Mouse (Mus musculus) liver, embryonic 11.5 days (tissue): ENCODE measurements at regions not wholly inside any gene's neighbourhood (a gene's known extent, or its start where the extent isn't known, plus 50 kb on each side); places are given as distances from the start of the nearest gene placed in this dataset.

Source experiments
- ATAC-seq: fragments of 200-750 bp; cut with Nextera tagmentation; replicated peaks from 2 replicates; pipeline ENCODE4 v1.8.0; 2017; ENCODE audit warnings: moderate number of reproducible peaks, mild to moderate bottlenecking, moderate TSS enrichment, moderate library complexity; ENCODE audit not compliant: low FRiP score
- DNase-seq: peaks from one replicate; pipeline ENCODE4 v3.0.0-alpha.2; 2017; ENCODE audit warnings: low spot score
- H3K27ac ChIP-seq: fragments of 300-500 bp; sonication (generic); 2 replicates; pipeline ENCODE4 v1.5.1; 2014; ENCODE audit warnings: mild to moderate bottlenecking, low read depth, low read length, control low read depth
- H3K27me3 ChIP-seq: fragments of 300-500 bp; sonication (generic); replicated peaks from 2 replicates; pipeline ENCODE4 v1.6.1; 2014; ENCODE audit warnings: low read length, mixed read lengths; ENCODE audit not compliant: control insufficient read depth, insufficient read depth
- H3K36me3 ChIP-seq: fragments of 300-500 bp; sonication (generic); 2 replicates; pipeline ENCODE4 v1.6.1; 2014; ENCODE audit warnings: mild to moderate bottlenecking, low read length, moderate library complexity, mixed read lengths; ENCODE audit not compliant: control insufficient read depth, insufficient read depth
- H3K4me1 ChIP-seq: fragments of 300-500 bp; sonication (generic); replicated peaks from 2 replicates; pipeline ENCODE4 v1.6.1; 2014; ENCODE audit warnings: low read length, mixed read lengths; ENCODE audit not compliant: control insufficient read depth, insufficient read depth
- H3K4me2 ChIP-seq: fragments of 300-500 bp; sonication (generic); 2 replicates; pipeline ENCODE4 v1.6.1; 2014; ENCODE audit warnings: mild to moderate bottlenecking, control low read depth, moderate library complexity
- H3K4me3 ChIP-seq: fragments of 300-500 bp; sonication (generic); 2 replicates; pipeline ENCODE4 v1.5.1; 2014; ENCODE audit warnings: low read depth, low read length, control low read depth
- H3K9ac ChIP-seq: fragments of 300-500 bp; sonication (generic); 2 replicates; pipeline ENCODE4 v1.6.1; 2014; ENCODE audit warnings: low read depth, low read length, control low read depth
- H3K9me3 ChIP-seq: fragments of 300-500 bp; sonication (generic); 2 replicates; pipeline ENCODE4 v1.6.1; 2016; ENCODE audit warnings: low read length, inconsistent platforms, mixed read lengths; ENCODE audit not compliant: control insufficient read depth
- WGBS: fragments of 180-500 bp; shearing (Covaris S2); extraction: QIAGEN DNeasy Blood & Tissue Kit; methylation state at CpG from one replicate; pipeline ENCODE4 v1.1.7; 2014; 5-methylcytosine and 5-hydroxymethylcytosine counted together

DNA sequence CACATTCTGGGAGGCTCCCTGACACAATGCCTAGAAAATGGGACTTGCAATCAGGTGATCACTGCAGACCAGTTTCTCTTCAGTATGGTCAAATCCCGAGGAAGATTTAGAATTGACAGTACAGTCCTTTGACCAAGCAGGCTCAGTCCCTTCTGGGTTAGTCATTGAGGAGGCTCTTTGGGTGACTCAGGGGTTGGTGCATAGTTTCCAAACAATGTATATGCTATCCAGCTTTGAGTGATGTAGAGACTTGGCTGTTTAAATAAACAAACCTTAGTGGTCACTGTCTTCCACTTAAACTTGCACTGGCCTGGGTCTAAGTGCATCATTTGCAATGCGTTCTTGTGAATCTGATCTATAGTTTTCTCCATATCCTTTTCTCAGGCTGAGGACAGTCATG, 144.0 kb upstream of the Ptbp2 start:
- Histone ChIP-seq H3K27me3 (no peaks in the 10 kb centered on the region), H3K27ac (no peak overlapping the region), H3K36me3 (no peaks in the 10 kb centered on the region), H3K4me1 (no peaks in the 10 kb centered on the region), H3K4me3 (no peak overlapping the region), H3K9ac (no peak overlapping the region), H3K9me3 (no peaks in the 10 kb centered on the region), H3K4me2 (no peak overlapping the region)
- DNase-seq (no peak), ATAC-seq (no peak)
- 74% methylated on average over 2 of the region's 2 CpGs for WGBS

DNA sequence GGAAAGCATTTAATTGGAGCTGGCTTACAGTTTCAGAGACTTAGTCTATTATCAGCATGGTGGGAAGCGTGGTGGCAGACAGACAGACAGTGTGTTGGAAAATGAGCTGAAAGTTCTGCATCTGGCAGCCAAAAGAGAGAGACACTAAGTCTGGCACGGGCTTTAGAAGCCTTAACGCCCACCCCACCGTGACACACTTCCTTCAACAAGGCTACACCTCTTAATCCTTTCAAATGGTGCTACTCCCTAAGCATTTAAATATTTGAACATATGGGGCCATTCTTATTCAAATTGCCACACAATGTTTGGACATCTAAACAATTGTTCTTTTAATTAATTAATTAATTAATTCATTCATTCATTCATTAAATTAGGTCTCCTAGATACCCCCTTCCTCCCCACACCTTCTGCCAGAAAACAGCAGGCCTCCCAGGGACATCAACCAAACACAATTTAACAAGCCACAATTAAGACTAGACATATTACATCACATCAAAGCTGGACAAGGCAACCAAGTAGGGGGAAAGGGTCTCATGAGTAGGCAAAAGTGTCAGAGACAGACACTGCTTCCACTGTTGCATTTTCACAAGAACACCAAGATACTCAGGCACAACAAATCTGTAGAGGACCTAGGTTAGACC, 135.4 kb upstream of the Ptbp2 start:
- 74% methylated on average over 4 of the region's 4 CpGs for WGBS

DNA sequence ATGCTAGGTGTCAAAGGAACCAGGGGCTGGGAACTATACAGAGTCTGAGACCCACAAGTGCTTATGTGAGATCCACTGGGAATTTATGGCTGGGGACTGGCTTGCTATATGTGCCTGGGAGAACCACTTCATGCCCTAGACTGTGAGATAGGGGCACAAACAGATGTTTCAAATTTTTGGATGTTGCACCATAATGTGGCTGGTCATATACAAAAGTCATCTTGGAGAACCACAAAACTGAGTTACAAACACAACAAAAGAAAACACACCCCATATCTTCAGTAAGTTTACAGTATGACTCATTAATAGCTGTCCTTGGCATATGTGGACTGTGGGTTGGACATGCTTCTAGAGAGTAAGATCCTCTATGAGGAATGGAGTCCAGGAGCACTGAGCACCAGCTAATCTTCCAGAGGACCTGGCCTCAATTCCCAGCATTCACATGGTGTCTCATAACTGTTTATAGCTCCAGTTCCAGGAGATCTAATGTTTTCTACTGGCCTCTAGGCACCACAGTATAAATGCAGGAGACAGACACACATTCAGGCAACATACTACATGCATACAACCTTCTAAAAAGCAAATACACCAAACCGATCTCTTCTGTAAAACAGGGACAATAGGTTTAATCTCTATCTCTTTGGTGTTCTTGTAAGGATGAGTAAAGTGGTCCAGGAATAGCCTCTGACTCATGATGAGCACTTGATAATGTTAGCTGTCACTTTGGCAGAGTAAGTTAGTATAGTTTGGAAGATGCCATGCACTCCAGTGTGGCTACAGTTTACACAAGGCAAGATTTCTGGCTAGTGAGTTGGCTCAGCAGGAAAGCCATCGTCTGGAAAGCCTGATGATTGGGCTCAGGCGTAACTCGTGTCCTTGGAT, 132.0 kb upstream of the Ptbp2 start:
- no peak overlapping the region for H3K4me2 ChIP-seq
- H3K9ac ChIP-seq: no peak overlapping the region
- H3K4me1 ChIP-seq: no peaks in the 10 kb centered on the region
- ATAC-seq (no peak), DNase-seq (no peak)
- H3K9me3 ChIP-seq: no peaks in the 10 kb centered on the region
- WGBS: 60% methylated on average over 4 of the region's 4 CpGs
- no peak overlapping the region for H3K4me3 ChIP-seq
- no peak overlapping the region for H3K27ac ChIP-seq
- H3K27me3 ChIP-seq: no peaks in the 10 kb centered on the region
- no peaks in the 10 kb centered on the region for H3K36me3 ChIP-seq

More for the DNA sequence above, 135.4 kb upstream of the Ptbp2 start:
- Histone ChIP-seq H3K27ac (no peak overlapping the region), H3K36me3 (no peaks in the 10 kb centered on the region), H3K4me1 (no peaks in the 10 kb centered on the region), H3K27me3 (no peaks in the 10 kb centered on the region), H3K4me3 (no peak overlapping the region), H3K9me3 (no peaks in the 10 kb centered on the region), H3K9ac (no peak overlapping the region), H3K4me2 (no peak overlapping the region)
- DNase-seq: no peak
- no peak for ATAC-seq

DNA sequence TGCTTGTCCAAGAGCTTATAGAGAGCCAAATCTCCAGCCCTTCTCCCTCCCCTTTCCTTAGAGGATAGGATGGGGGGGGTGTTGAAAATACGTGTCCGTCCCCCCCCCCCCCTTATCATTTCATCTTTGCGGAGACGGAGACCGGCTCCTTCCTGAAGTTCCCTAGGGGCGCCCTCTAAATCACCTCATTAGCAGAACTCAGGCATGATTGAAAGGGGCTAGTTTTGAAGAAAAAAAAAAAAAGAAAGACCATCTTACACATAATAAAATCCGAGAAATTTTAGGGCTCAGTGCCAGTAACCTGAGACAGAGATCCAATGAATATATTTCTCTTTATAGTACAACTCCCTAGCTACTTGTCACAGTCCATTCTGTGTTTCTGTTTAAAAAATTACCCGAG, 127.3 kb upstream of the Ptbp2 start:
- no peak overlapping the region for H3K4me2 ChIP-seq
- H3K9me3 ChIP-seq: no peaks in the 10 kb centered on the region
- H3K4me1 ChIP-seq: no peaks in the 10 kb centered on the region
- no peaks in the 10 kb centered on the region for H3K27me3 ChIP-seq
- no peak overlapping the region for H3K4me3 ChIP-seq
- ATAC-seq (no peak), DNase-seq (no peak)
- no peaks in the 10 kb centered on the region for H3K36me3 ChIP-seq
- H3K27ac ChIP-seq: no peak overlapping the region
- H3K9ac ChIP-seq: no peak overlapping the region
- 72% methylated on average over 8 of the region's 8 CpGs for WGBS

DNA sequence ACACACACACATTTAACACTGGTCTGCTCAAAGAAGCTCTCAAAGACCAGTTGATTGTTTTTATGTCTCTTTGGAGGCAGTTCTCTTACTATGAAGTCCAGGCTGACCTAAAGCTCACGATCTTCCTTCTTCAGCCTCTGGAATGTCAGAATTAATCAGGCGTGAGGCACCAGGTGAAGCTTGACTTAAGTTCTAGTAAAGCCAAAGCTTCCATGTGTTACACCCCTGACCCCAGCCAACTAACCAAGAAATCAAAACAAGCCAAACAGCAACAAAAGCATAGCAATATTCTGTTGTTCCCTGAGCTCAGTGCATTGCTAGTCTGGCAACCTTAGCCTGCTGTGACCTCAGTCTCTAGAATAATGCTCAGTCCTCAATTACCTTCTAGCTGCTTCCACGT, 120.0 kb upstream of the Ptbp2 start:
- DNase-seq (no peak), ATAC-seq (no peak)
- WGBS: 69% methylated on average over 3 of the region's 3 CpGs
- Histone ChIP-seq H3K4me3 (no peak overlapping the region), H3K27ac (no peak overlapping the region), H3K27me3 (no peaks in the 10 kb centered on the region), H3K36me3 (no peaks in the 10 kb centered on the region), H3K4me1 (no peaks in the 10 kb centered on the region), H3K9me3 (no peaks in the 10 kb centered on the region), H3K4me2 (no peak overlapping the region), H3K9ac (no peak overlapping the region)

DNA sequence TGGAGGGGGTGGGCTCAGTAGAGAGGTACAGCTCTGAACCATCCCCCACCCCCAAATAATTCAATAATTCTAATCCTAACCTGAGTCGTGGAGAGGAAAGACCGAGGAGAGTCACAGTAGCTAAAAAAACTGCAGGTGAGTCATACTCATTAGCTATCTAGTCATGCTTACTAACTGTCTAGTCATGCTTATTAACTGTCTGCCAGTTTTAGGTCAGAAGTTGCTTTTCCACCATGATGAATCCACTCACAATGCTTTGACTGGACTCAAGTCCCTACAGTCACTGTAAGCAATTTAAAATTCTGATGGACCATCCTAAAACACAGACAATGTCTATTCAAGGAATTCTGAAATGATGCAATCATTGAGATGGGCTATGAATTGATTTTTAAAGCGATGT, 110.9 kb upstream of the Ptbp2 start:
- no peak overlapping the region for H3K4me3 ChIP-seq
- ATAC-seq: no peak

DNA sequence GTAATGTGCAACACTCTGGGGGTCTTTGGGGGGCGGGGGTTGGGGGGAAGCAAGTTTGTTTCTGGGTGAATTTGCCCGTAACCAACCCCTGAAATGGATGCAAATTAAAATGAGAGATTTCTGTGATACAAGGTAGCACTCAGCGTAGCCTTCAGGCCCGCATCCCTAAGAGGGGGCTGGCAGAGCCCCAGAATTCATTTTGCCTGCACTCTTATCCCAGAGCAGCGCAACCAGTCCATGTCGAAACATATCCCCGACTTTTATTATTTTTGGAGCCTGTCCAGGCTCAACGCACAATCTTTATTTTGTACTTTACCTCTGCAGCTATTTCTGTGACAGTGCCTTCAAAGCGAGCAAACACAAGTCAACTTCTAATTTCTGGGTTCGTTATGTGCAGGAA, 109.8 kb upstream of the Ptbp2 start:
- Histone ChIP-seq H3K4me1 (no peaks in the 10 kb centered on the region), H3K27ac (no peak overlapping the region), H3K4me2 (no peak overlapping the region), H3K36me3 (no peaks in the 10 kb centered on the region), H3K27me3 (no peaks in the 10 kb centered on the region), H3K9ac (no peak overlapping the region), H3K9me3 (no peaks in the 10 kb centered on the region), H3K4me3 (no peak overlapping the region)
- WGBS: 66% methylated on average over 10 of the region's 10 CpGs
- ATAC-seq (no peak), DNase-seq (no peak)

More for the DNA sequence above, 110.9 kb upstream of the Ptbp2 start:
- no peak overlapping the region for H3K27ac ChIP-seq
- H3K27me3 ChIP-seq: no peaks in the 10 kb centered on the region
- H3K36me3 ChIP-seq: no peaks in the 10 kb centered on the region
- H3K4me2 ChIP-seq: no peak overlapping the region
- no peak for DNase-seq
- no peaks in the 10 kb centered on the region for H3K4me1 ChIP-seq
- WGBS: 73% methylated on average over 3 of the region's 3 CpGs
- no peak overlapping the region for H3K9ac ChIP-seq
- no peaks in the 10 kb centered on the region for H3K9me3 ChIP-seq

DNA sequence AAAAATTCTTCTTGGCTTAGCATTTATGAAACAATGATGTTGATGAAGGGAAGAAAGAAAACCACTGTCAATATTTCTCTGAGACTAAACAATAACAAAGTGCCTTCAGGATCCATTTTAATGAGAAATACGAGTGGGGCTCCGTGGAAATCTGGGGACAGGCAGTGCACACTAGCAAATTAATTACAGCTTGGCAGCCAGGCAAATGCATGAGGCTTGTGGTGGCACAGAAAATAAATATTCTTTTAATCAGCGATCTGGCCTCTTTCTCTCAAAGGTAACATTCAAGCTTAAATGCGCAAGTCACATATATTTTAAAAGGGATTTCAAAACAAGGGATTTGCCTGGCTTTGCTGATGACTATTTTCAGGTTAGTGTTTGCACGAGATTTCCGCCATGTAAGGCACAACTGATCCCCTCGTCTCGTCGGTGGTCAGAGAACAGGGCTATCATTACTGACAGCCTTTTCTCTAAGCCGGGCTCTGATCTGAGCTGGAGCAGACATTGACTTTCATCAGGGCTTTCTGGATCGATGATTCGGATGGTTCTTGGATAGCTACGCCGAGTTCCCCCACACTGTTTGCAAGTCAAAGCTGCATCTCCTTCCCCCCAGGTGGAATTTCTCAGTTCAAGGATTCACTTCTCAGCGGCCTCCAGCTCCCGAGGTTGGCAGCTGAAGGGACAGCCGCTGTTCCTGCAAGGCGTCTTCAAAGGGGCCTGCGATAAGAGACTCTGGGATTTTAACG, 109.1 kb upstream of the Ptbp2 start:
- peak overlapping the region; percentile 14; the same call in 1 of the 2 replicates for H3K4me3 ChIP-seq
- H3K9ac ChIP-seq: no peak overlapping the region
- H3K27me3 ChIP-seq: no peaks in the 10 kb centered on the region
- H3K4me1 ChIP-seq: no peaks in the 10 kb centered on the region
- ATAC-seq (no peak), DNase-seq (no peak)
- H3K4me2 ChIP-seq: peak overlapping the region; percentile 40
- H3K27ac ChIP-seq: no peak overlapping the region
- H3K9me3 ChIP-seq: no peaks in the 10 kb centered on the region
- H3K36me3 ChIP-seq: no peaks in the 10 kb centered on the region
- WGBS: 24% methylated on average over 20 of the region's 20 CpGs
